Mouse (Mus musculus): ENCODE results near the gene Renbp. TPM values are rescaled to one million over a fixed set of nuclear protein-coding genes. Genes with fewer than 3 reads are reported as not detected.

The Renbp gene
- polyA plus RNA-seq, 1 experiment: 42.3 TPM

DNA sequence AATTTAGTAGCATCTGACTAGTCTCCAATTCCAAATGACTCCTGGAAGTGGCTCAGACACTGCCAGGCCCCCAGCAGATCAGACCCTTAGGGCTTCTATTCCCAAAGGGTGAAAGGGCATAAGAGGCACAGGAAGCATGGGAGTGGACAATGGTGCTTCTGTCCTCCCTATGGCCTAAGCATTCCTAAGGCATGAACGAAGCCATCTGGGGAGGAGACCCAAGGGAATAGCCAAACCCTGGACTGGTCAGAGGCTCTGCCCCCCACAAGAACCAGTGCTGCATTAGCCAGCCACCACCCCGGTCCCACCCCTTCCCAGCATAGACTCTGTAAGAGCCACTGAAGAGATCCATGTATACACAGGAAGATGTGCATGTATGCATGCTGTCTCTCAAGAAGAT is 54.8 kb downstream of the Renbp start:
- 65% methylated on average over 2 of the region's 2 CpGs for WGBS
- DNase-seq: no peak
- no peak overlapping the region for H3K4me3 ChIP-seq (replicated peaks; ENCODE audit: extremely low read depth, low read depth, low read length)
- TF ChIP-seq CTCF (IDR thresholded peaks at IDR 0.05; ENCODE audit: insufficient read depth, low read length) (no peak), POLR2A (IDR thresholded peaks at IDR 0.05; ENCODE audit: borderline replicate concordance, extremely low read depth, low read depth, low read length) (no peak)
- no peaks in the 10 kb centered on the region for H3K4me1 ChIP-seq (ENCODE audit: control insufficient read depth, insufficient read depth, low read length)

Other genes with a start within 250 kb of the Renbp start
- gene Bcap31, start 214.7 kb downstream of the Renbp start, polyA plus RNA-seq (2012; rRNA removed): 39.7 and 71.0 TPM in 2 replicates
- gene Abcd1, start 214.3 kb downstream of the Renbp start, polyA plus RNA-seq (2012; rRNA removed): 49.9 and 53.6 TPM in 2 replicates
- gene Plxnb3, start 173.8 kb downstream of the Renbp start, polyA plus RNA-seq (2012; rRNA removed): 1.3 and 1.4 TPM in 2 replicates
- gene Srpk3, start 156.4 kb downstream of the Renbp start, polyA plus RNA-seq (2012; rRNA removed): 7.1 and 13.1 TPM in 2 replicates
- 144 and 247 TPM in 2 replicates for gene Idh3g, start 144.0 kb downstream of the Renbp start, polyA plus RNA-seq (2012; rRNA removed)
- gene Ssr4, start 143.8 kb downstream of the Renbp start, polyA plus RNA-seq (2012; rRNA removed): 153 and 171 TPM in 2 replicates
- 2.1 and 2.2 TPM in 2 replicates for gene Pdzd4, start 105.9 kb downstream of the Renbp start, polyA plus RNA-seq (2012; rRNA removed)
- not detected in 2 replicates for gene Avpr2, start 38.7 kb downstream of the Renbp start, polyA plus RNA-seq (2012; rRNA removed)
- gene L1cam, start 34.7 kb downstream of the Renbp start, polyA plus RNA-seq (2012; rRNA removed): 6.6 and 9.4 TPM in 2 replicates
- gene Arhgap4, start 9.0 kb downstream of the Renbp start, polyA plus RNA-seq (2012; rRNA removed): 27.8 and 39.0 TPM in 2 replicates
- gene Naa10, start 8.9 kb downstream of the Renbp start, polyA plus RNA-seq (2012; rRNA removed): 33.3 and 42.6 TPM in 2 replicates
- gene Hcfc1, start 35.5 kb upstream of the Renbp start, polyA plus RNA-seq (2012; rRNA removed): 61.4 and 62.6 TPM in 2 replicates
- gene Irak1, start 93.1 kb upstream of the Renbp start, polyA plus RNA-seq (2012; rRNA removed): 152 and 177 TPM in 2 replicates
- gene Opn1mw, start 196.6 kb upstream of the Renbp start, polyA plus RNA-seq (2012; rRNA removed): not detected in 2 replicates
- 6.8 and 7.4 TPM in 2 replicates for gene Mecp2, start 204.5 kb upstream of the Renbp start, polyA plus RNA-seq (2012; rRNA removed)
- not detected in 2 replicates for gene Tex28, start 237.0 kb upstream of the Renbp start, polyA plus RNA-seq (2012; rRNA removed)
- not detected in 2 replicates for gene Tktl1, start 246.4 kb upstream of the Renbp start, polyA plus RNA-seq (2012; rRNA removed)

Data from lung, adult 2 months (tissue).